Mouse (Mus musculus) heart, adult 2 months (tissue): ENCODE results near the gene Neurl1b.

Source experiments
- CTCF ChIP-seq: fragments of 200-600 bp; IDR thresholded peaks from 2 replicates; pipeline ENCODE4 v1.8.1; 2022; ENCODE audit warnings: antibody characterized with exemption, mild to moderate bottlenecking, moderate library complexity
- EP300 ChIP-seq: fragments of 200-500 bp; IDR thresholded peaks from 2 replicates; pipeline ENCODE4 v1.6.1; 2011; ENCODE audit warnings: low read depth, low read length, control low read depth; ENCODE audit not compliant: insufficient read depth
- POLR2A ChIP-seq: fragments of 200-500 bp; IDR thresholded peaks from 2 replicates; pipeline ENCODE4 v1.6.1; 2011; ENCODE audit warnings: mild to moderate bottlenecking, low read depth, low read length, control low read depth; ENCODE audit not compliant: insufficient read depth

DNA sequence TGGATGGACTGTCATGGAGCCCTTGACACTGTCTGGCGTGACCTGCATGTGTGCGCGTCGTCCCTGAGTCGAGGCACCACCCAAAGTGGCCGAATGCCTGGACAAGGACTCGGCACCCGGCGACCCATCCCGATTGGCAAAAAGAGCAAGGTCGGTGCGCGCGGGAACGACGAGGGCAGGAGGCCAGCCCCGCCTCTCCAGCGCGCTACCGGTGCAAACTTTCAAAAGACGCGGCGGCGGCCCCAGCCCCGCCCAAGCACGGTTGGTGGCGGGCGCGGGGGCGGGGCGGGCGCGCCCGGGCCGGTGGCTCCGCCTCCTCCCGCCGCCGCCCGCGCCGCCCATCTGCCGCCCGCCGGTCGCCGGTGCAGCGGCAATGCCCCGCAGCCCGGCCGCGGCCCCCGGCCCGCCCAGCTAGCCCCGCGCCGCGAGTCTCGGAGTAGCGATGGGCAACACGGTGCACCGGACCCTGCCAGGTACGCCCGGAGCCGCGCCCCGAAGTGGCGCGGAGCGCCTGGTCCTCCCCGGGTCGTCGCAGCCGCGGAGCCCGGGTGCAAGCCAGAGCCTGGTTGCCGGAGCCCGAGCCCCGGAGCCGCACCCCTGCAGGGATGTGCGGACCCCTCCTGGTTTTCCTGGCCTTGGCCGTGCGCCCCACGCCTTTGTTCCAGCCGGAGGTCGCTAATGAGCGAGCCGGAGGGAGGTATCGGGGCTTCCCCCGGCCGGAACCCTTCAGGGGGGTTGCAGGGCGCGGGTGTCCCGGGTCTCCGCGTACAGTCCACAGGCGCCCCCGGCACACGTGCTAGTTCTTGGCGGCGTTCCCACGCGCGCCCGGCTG, at the start of gene Neurl1b:
- TF ChIP-seq CTCF (peak; percentile 0; the same call in 1 of the 2 replicates), POLR2A (no peak), EP300 (no peak)
